24 mouse cellular contexts compared by ENCODE assay signal in the genomic region with DNA sequence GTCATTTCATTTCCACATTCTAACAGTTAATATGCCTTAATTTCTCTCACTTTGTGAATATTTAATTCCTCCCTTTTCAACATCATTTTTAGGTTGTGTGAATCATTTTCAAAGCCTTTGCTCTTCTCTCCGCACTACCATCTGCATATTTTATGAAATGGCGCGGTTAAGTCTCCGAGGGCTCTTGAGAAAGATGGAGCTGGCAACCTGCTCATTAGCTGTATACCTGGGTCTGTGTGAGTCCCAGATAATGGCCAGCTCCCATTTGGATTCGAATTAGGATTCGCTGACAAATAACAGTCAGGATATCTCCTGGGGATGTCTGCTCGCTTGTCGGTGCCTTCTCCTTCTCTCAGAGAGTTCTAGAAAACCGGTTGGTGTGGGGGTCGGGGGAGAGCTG.
DNase-seq lines count a peak whose midpoint lies in the region; ATAC-seq lines count a peak whose summit lies in the region.
"Had no signal": no experiment of that assay in that cellular context is flagged by ENCODE, and none has a peak within 500 bp of the region (broad histone marks: within the 10 kb centered on the region; RNA-seq: fewer than 3 reads in every experiment).

No protein-coding gene starts in this region.

- 0 out of 2 replicates have a peak overlapping the region, but pooled peaks have one; percentile 1 for H3K27ac ChIP-seq in hindbrain, embryonic 15.5 days (replicated peaks)
- H3K27ac ChIP-seq in hindbrain, embryonic 16.5 days (ENCODE audit: low read depth, low read length): no peak overlapping the region
- no peak overlapping the region for H3K27ac ChIP-seq in midbrain, embryonic 16.5 days (ENCODE audit: low read length)
- no peak overlapping the region for H3K27ac ChIP-seq in midbrain, embryonic 11.5 days (ENCODE audit: low read depth, low read length)
- H3K27ac ChIP-seq: forebrain, embryonic 10.5 days; forebrain, embryonic 13.5 days; gastrocnemius, adult 2 months; heart, embryonic 15.5 days; intestine, embryonic 15.5 days had no signal

- H3K9me3 ChIP-seq in hindbrain, embryonic 15.5 days: no peaks in the 10 kb centered on the region
- no peaks in the 10 kb centered on the region for H3K9me3 ChIP-seq in hindbrain, embryonic 16.5 days (ENCODE audit: control insufficient read depth, low read length)
- H3K9me3 ChIP-seq in midbrain, embryonic 16.5 days (replicated peaks; ENCODE audit: control insufficient read depth, low read length, poor library complexity, severe bottlenecking): no peaks in the 10 kb centered on the region
- H3K9me3 ChIP-seq in midbrain, embryonic 11.5 days (ENCODE audit: control insufficient read depth, low read length): no peaks in the 10 kb centered on the region
- H3K9me3 ChIP-seq: forebrain, embryonic 10.5 days; forebrain, embryonic 13.5 days; heart, embryonic 12.5 days; heart, embryonic 15.5 days; intestine, embryonic 15.5 days had no signal

- peak; percentile 55 for DNase-seq in heart, adult 11 months
- no peak for DNase-seq in heart, postnatal 4 days
- no peak for DNase-seq in midbrain, embryonic 11.5 days (ENCODE audit: low spot score, missing footprints)
- DNase-seq: adrenal gland, adult 8-10 months; adrenal gland, postnatal 25 days; cerebellum, adult 18-20 months; cerebellum, adult 9-10 months; cerebellum, postnatal 14 days; gastrocnemius, adult 2 months; gastrocnemius, postnatal 14 days; heart, adult 18-20 months; heart, postnatal 10 days; heart, postnatal 36 days; kidney, adult 11 months had no signal

- ATAC-seq in hindbrain, embryonic 15.5 days (ENCODE audit: low FRiP score, low read depth): no peak
- ATAC-seq in hindbrain, embryonic 16.5 days: no peak
- 0 out of 2 replicates have a peak, but pooled peaks have one; percentile 42 for ATAC-seq in midbrain, embryonic 16.5 days
- ATAC-seq in midbrain, embryonic 11.5 days (ENCODE audit: low FRiP score): no peak
- ATAC-seq: activated CD4-positive, CD25-positive, alpha-beta regulatory T cell, adult 4 months; forebrain, embryonic 13.5 days; forebrain, embryonic 16.5 days; intestine, embryonic 15.5 days had no signal

- no peak overlapping the region for H3K4me3 ChIP-seq in hindbrain, embryonic 15.5 days
- H3K4me3 ChIP-seq in hindbrain, embryonic 16.5 days (ENCODE audit: low read length): no peak overlapping the region
- H3K4me3 ChIP-seq in midbrain, embryonic 16.5 days (ENCODE audit: low read depth, low read length): no peak overlapping the region
- H3K4me3 ChIP-seq in midbrain, embryonic 11.5 days (ENCODE audit: low read depth, low read length): no peak overlapping the region
- H3K4me3 ChIP-seq: forebrain, embryonic 10.5 days; forebrain, embryonic 13.5 days; gastrocnemius, adult 2 months; heart, embryonic 12.5 days; heart, embryonic 15.5 days; intestine, embryonic 15.5 days had no signal

- no peak overlapping the region for H3K9ac ChIP-seq in hindbrain, embryonic 15.5 days
- no peak overlapping the region for H3K9ac ChIP-seq in hindbrain, embryonic 16.5 days (ENCODE audit: low read depth, low read length)
- no peak overlapping the region for H3K9ac ChIP-seq in midbrain, embryonic 16.5 days (ENCODE audit: low read depth, low read length)
- no peak overlapping the region for H3K9ac ChIP-seq in midbrain, embryonic 11.5 days (ENCODE audit: low read length)
- H3K9ac ChIP-seq: forebrain, embryonic 13.5 days; heart, embryonic 12.5 days; heart, embryonic 15.5 days; intestine, embryonic 15.5 days had no signal

- 61% methylated on average over 10 of the region's 10 CpGs for WGBS in hindbrain, embryonic 15.5 days
- 56% methylated on average over 10 of the region's 10 CpGs for WGBS in hindbrain, embryonic 16.5 days
- 64% methylated on average over 10 of the region's 10 CpGs for WGBS in midbrain, embryonic 16.5 days
- WGBS in midbrain, embryonic 11.5 days: 93% methylated on average over 10 of the region's 10 CpGs

- H3K36me3 ChIP-seq in hindbrain, embryonic 15.5 days: no peaks in the 10 kb centered on the region
- H3K36me3 ChIP-seq in hindbrain, embryonic 16.5 days (ENCODE audit: control insufficient read depth, insufficient read depth, low read length): no peaks in the 10 kb centered on the region
- no peaks in the 10 kb centered on the region for H3K36me3 ChIP-seq in midbrain, embryonic 16.5 days (ENCODE audit: control insufficient read depth, insufficient read depth, low read length)
- H3K36me3 ChIP-seq in midbrain, embryonic 11.5 days (ENCODE audit: control insufficient read depth, insufficient read depth, low read length): no peaks in the 10 kb centered on the region
- H3K36me3 ChIP-seq: forebrain, embryonic 10.5 days; heart, embryonic 12.5 days; heart, embryonic 15.5 days; intestine, embryonic 15.5 days had no signal

- no peaks in the 10 kb centered on the region for H3K27me3 ChIP-seq in hindbrain, embryonic 15.5 days
- H3K27me3 ChIP-seq in hindbrain, embryonic 16.5 days (replicated peaks; ENCODE audit: control insufficient read depth, insufficient read depth, low read length): no peaks in the 10 kb centered on the region
- no peaks in the 10 kb centered on the region for H3K27me3 ChIP-seq in midbrain, embryonic 16.5 days (ENCODE audit: control insufficient read depth, insufficient read depth, low read depth, low read length)
- H3K27me3 ChIP-seq in midbrain, embryonic 11.5 days (ENCODE audit: control insufficient read depth, insufficient read depth, low read length): no peaks in the 10 kb centered on the region
- H3K27me3 ChIP-seq: forebrain, embryonic 13.5 days; heart, embryonic 15.5 days; intestine, embryonic 15.5 days had no signal

- peaks cover 11% of the 10 kb centered on the region for H3K4me1 ChIP-seq in hindbrain, embryonic 15.5 days (replicated peaks)
- H3K4me1 ChIP-seq in hindbrain, embryonic 16.5 days (ENCODE audit: control insufficient read depth, insufficient read depth, low read depth, low read length): peaks cover 4% of the 10 kb centered on the region
- peaks cover 7% of the 10 kb centered on the region for H3K4me1 ChIP-seq in midbrain, embryonic 16.5 days (ENCODE audit: control insufficient read depth, insufficient read depth, low read length)
- 0 out of 2 replicates have a peak, but pooled peaks cover 2% of the 10 kb centered on the region for H3K4me1 ChIP-seq in midbrain, embryonic 11.5 days (ENCODE audit: control insufficient read depth, insufficient read depth, low read length)
- H3K4me1 ChIP-seq: heart, embryonic 12.5 days; heart, embryonic 15.5 days; intestine, embryonic 15.5 days had no signal

- H3K4me2 ChIP-seq in hindbrain, embryonic 15.5 days: no peak overlapping the region
- H3K4me2 ChIP-seq in hindbrain, embryonic 16.5 days (ENCODE audit: low read length): no peak overlapping the region
- H3K4me2 ChIP-seq in midbrain, embryonic 16.5 days (ENCODE audit: low read length): no peak overlapping the region
- H3K4me2 ChIP-seq in midbrain, embryonic 11.5 days: no peak overlapping the region
- H3K4me2 ChIP-seq: forebrain, embryonic 13.5 days; heart, embryonic 12.5 days; heart, embryonic 15.5 days; intestine, embryonic 15.5 days had no signal
